Mouse (Mus musculus) bone marrow macrophage, adult 2 months (primary cell): ENCODE measurements around the gene Amtn. TPM values are rescaled to one million over a fixed set of nuclear protein-coding genes. Genes with fewer than 3 reads are reported as not detected.
"Not testable (repeated sequence)": the region's sequence is repeated elsewhere in the genome, so short reads cannot be mapped to it uniquely, and the experiment has no call there.

Experiments
- H3K27ac ChIP-seq: 2 replicates; pipeline ENCODE4 v1.5.1; 2012; ENCODE audit warnings: low read depth, low read length; ENCODE audit not compliant: insufficient read depth
- H3K4me1 ChIP-seq: 2 replicates; pipeline ENCODE4 v1.6.1; 2012; ENCODE audit warnings: low read length; ENCODE audit not compliant: control insufficient read depth, insufficient read depth
- H3K4me3 ChIP-seq: 2 replicates; pipeline ENCODE4 v1.5.1; 2012; ENCODE audit warnings: mild to moderate bottlenecking, low read length, moderate library complexity; ENCODE audit not compliant: insufficient read depth
- CTCF ChIP-seq: IDR thresholded peaks from 2 replicates; pipeline ENCODE4 v1.5.1; 2012; ENCODE audit warnings: low read depth, mild to moderate bottlenecking, low read length, moderate library complexity
- POLR2A ChIP-seq: IDR thresholded peaks from 2 replicates; pipeline ENCODE4 v1.6.1; 2012; ENCODE audit warnings: mild to moderate bottlenecking, low read depth, low read length, borderline replicate concordance
- polyA plus RNA-seq: library from polyadenylated mRNA; stranded (reverse); fragments of >200 nt; gene quantifications from 2 replicates; pipeline ENCODE4 v1.2.4, GENCODE M21; 2012; ENCODE audit not compliant: missing spikeins, insufficient read depth, insufficient read length

The Amtn gene
- not detected in 2 replicates for polyA plus RNA-seq

GRCm38 (mm10) chr5:88375808-88376207, at the start of gene Amtn:
TSS of gene Amtn (plus strand) at chr5:88376108.
- no peak for TF ChIP-seq POLR2A
- TF ChIP-seq CTCF, result no peak
- Histone ChIP-seq H3K4me1 (no peaks in the 10 kb centered on the region), H3K27ac (no peak within 1 kb of the TSS), H3K4me3 (no peak within 1 kb of the TSS)

GRCm38 (mm10) chr5:88348533-88348932, 27.4 kb upstream of the Amtn start:
- H3K4me1 ChIP-seq, H3K4me3 ChIP-seq, H3K27ac ChIP-seq: not testable (repeated sequence)

GRCm38 (mm10) chr5:88364768-88365167, 11.1 kb upstream of the Amtn start:
- H3K27ac ChIP-seq, result no peak overlapping the region
- no peaks in the 10 kb centered on the region for H3K4me1 ChIP-seq
- TF ChIP-seq POLR2A (no peak), CTCF (no peak)
- no peak overlapping the region for H3K4me3 ChIP-seq

GRCm38 (mm10) chr5:88366886-88367285, 9.0 kb upstream of the Amtn start:
- no peak overlapping the region for H3K4me3 ChIP-seq
- TF ChIP-seq CTCF (no peak), POLR2A (no peak)
- H3K4me1 ChIP-seq, result no peaks in the 10 kb centered on the region
- no peak overlapping the region for H3K27ac ChIP-seq

GRCm38 (mm10) chr5:88370578-88371232, 5.2 kb upstream of the Amtn start:
- TF ChIP-seq CTCF, result no peak
- H3K4me1 ChIP-seq, result no peaks in the 10 kb centered on the region
- no peak overlapping the region for H3K4me3 ChIP-seq
- no peak overlapping the region for H3K27ac ChIP-seq

GRCm38 (mm10) chr5:88372563-88372962, 3.3 kb upstream of the Amtn start:
- Histone ChIP-seq H3K4me3 (no peak overlapping the region), H3K4me1 (no peaks in the 10 kb centered on the region), H3K27ac (no peak overlapping the region)
- TF ChIP-seq POLR2A (no peak), CTCF (no peak)

GRCm38 (mm10) chr5:88391960-88392359, 16.1 kb downstream of the Amtn start:
- H3K4me1 ChIP-seq, H3K27ac ChIP-seq, H3K4me3 ChIP-seq: not testable (repeated sequence)

GRCm38 (mm10) chr5:88398581-88398980, 22.7 kb downstream of the Amtn start:
- Histone ChIP-seq H3K4me1 (no peaks in the 10 kb centered on the region), H3K27ac (no peak overlapping the region), H3K4me3 (no peak overlapping the region)
- TF ChIP-seq POLR2A (no peak), CTCF (no peak)

- Histone ChIP-seq H3K27ac (no peak overlapping the region), H3K4me3 (no peak overlapping the region), H3K4me1 (no peaks in the 10 kb centered on the region)
- TF ChIP-seq CTCF (peak; percentile 46), POLR2A (no peak)
Observed at GRCm38 (mm10) chr5:88399849-88400248, 23.9 kb downstream of the Amtn start.

- Histone ChIP-seq H3K4me1 (no peaks in the 10 kb centered on the region), H3K4me3 (no peak overlapping the region), H3K27ac (no peak overlapping the region)
- TF ChIP-seq CTCF (no peak), POLR2A (no peak)
Observed at GRCm38 (mm10) chr5:88401464-88401863, 25.6 kb downstream of the Amtn start.

GRCm38 (mm10) chr5:88420319-88421065, 44.6 kb downstream of the Amtn start:
- Histone ChIP-seq H3K4me1 (no peaks in the 10 kb centered on the region), H3K4me3 (no peak overlapping the region), H3K27ac (no peak overlapping the region)
- TF ChIP-seq POLR2A, result no peak
- no peak for TF ChIP-seq CTCF

- H3K27ac ChIP-seq, H3K4me3 ChIP-seq, H3K4me1 ChIP-seq: not testable (repeated sequence)
Observed at GRCm38 (mm10) chr5:88424892-88425291, 49.0 kb downstream of the Amtn start.
